Mouse (Mus musculus) Patski (cell line): ENCODE results near the gene Gm20388. TPM values are rescaled to one million over a fixed set of nuclear protein-coding genes. Genes with fewer than 3 reads are reported as not detected.
A peak's percentile ranks its signal among the peaks of the same experiment; 100 is the strongest.

ENCODE experiments used
- ATAC-seq: fragments of 100-300 bp; one replicate; pipeline ENCODE4 v1.8.0; 2021
- CTCF ChIA-PET: fragments of 350-600 bp; sonication (Branson Sonifier 250); formaldehyde crosslinking; loops from one replicate; lab custom pipeline; 2022; ENCODE audit warnings: inconsistent platforms; lab: Charles Lee
- POLR2A ChIA-PET: fragments of 350-600 bp; sonication (Branson Sonifier 250); formaldehyde crosslinking; loops from one replicate; lab custom pipeline; 2022; ENCODE audit warnings: antibody characterized with exemption, inconsistent platforms; lab: Charles Lee
- DNase-seq: peaks from one replicate; pipeline ENCODE4 v3.0.0-alpha.2; 2011; ENCODE audit warnings: low read depth, low spot score
- H3K27me3 ChIP-seq: fragments of 371-371 bp; one replicate; pipeline ENCODE4 v1.5.1; 2021
- CTCF ChIP-seq: fragments of 100-300 bp; IDR thresholded peaks from one replicate; pipeline ENCODE4 v1.5.1; 2021
- in situ Hi-C: fragments of 300-500 bp; cut with MboI; formaldehyde crosslinking; loops from 3 replicates; pipeline ENCODE4 v1.11.1; 2018; ENCODE audit warnings: low pct_unique_long_range_greater_than_20kb, mixed read lengths
- polyA plus RNA-seq: library from polyadenylated mRNA; unstranded; gene quantifications from one replicate; pipeline ENCODE4 v1.2.3, GENCODE M21; 2021

The Gm20388 gene
- polyA plus RNA-seq, 1 experiment from 2014 or later = 86.7 TPM

- DNase-seq (no peak), ATAC-seq (no peak)
- in situ Hi-C loops = no loop called here
- H3K27me3 ChIP-seq = no peaks in the 10 kb centered on the region
- ChIA-PET POLR2A (interaction anchor here (0.5 kb wide), 1 partner anchor 607 kb away, joined by 3 read pairs; no protein-coding TSS in a partner anchor), CTCF (interaction anchor here (1.2 to 2.0 kb wide), 2 partner anchors 8 to 23 kb away, joined by 3 to 5 read pairs; no protein-coding TSS in a partner anchor)
- no peak for TF ChIP-seq CTCF
Measured at GRCm38 (mm10) chr8:124376406-124376805, 4465.8 kb downstream of the Gm20388 start.

DNA sequence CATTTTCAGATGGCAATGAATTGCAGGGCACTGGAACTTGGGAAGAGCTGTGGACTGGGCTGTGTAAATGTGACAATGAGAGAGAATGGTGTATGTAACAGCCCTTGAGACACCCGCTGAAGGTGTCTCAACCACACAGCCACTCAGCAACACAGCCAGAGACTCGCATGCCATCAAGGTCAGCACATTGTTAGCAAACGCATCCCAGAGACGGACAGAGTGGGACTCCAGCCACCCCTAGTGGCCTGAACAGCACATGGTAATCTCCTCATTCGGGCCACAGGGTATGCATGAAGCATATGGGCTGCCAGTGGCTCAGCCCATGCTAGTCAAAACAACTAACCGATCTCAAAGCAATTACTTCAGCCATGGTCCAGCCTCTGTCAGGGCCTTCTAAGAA lies 4468.6 kb downstream of the Gm20388 start:
- no peak for TF ChIP-seq CTCF
- POLR2A ChIA-PET = no interaction called here
- DNase-seq (no peak), ATAC-seq (no peak)
- in situ Hi-C loops = no loop called here
- no peaks in the 10 kb centered on the region for H3K27me3 ChIP-seq
- CTCF ChIA-PET = interaction anchor here (1.4 kb wide), 1 partner anchor 11 kb away, joined by 3 read pairs; no protein-coding TSS in a partner anchor

- POLR2A ChIA-PET = no interaction called here
- no peak for DNase-seq
- TF ChIP-seq CTCF = no peak
- in situ Hi-C loops = no loop called here
- no peaks in the 10 kb centered on the region for H3K27me3 ChIP-seq
- CTCF ChIA-PET = no interaction called here
- no peak for ATAC-seq
Measured at GRCm38 (mm10) chr8:124382235-124382634, 4471.6 kb downstream of the Gm20388 start.

- H3K27me3 ChIP-seq = no peaks in the 10 kb centered on the region
- ChIA-PET POLR2A (no interaction called here), CTCF (no interaction called here)
- in situ Hi-C loops = no loop called here
- ATAC-seq (no peak), DNase-seq (no peak)
- TF ChIP-seq CTCF = no peak
Measured at GRCm38 (mm10) chr8:124384336-124384735, 4473.7 kb downstream of the Gm20388 start.

GRCm38 (mm10) chr8:124386225-124386899 lies 4475.7 kb downstream of the Gm20388 start:
- ATAC-seq (peak; percentile 67), DNase-seq (peak; percentile 78)
- no peaks in the 10 kb centered on the region for H3K27me3 ChIP-seq
- ChIA-PET CTCF (interaction anchor here (1.0 to 1.8 kb wide), 2 partner anchors 12 to 19 kb away, joined by 3 to 4 read pairs; no protein-coding TSS in a partner anchor), POLR2A (interaction anchor here (2.3 kb wide), 1 partner anchor 9 kb away, joined by 6 read pairs; no protein-coding TSS in a partner anchor)
- no peak for TF ChIP-seq CTCF
- in situ Hi-C loops = no loop called here

GRCm38 (mm10) chr8:124389495-124389894 lies 4478.9 kb downstream of the Gm20388 start:
- DNase-seq = no peak
- in situ Hi-C loops = no loop called here
- H3K27me3 ChIP-seq = no peaks in the 10 kb centered on the region
- ChIA-PET POLR2A (interaction anchor here (1.3 kb wide), 1 partner anchor 8 kb away, joined by 4 read pairs; no protein-coding TSS in a partner anchor), CTCF (interaction anchor here (1.0 to 1.5 kb wide), 2 partner anchors 9 kb away, joined by 3 to 8 read pairs; no protein-coding TSS in a partner anchor)
- no peak for TF ChIP-seq CTCF
- ATAC-seq = no peak

GRCm38 (mm10) chr8:124391191-124391590 lies 4480.6 kb downstream of the Gm20388 start:
- TF ChIP-seq CTCF = no peak
- in situ Hi-C loops = loop anchor here (10.0 kb wide), 1 partner anchor 284 kb away; no protein-coding TSS in a partner anchor

GRCm38 (mm10) chr8:124392271-124393012 lies 4481.8 kb downstream of the Gm20388 start:
- no peak for TF ChIP-seq CTCF
- ChIA-PET POLR2A (interaction anchor here (1.0 kb wide), 1 partner anchor 366 kb away, joined by 3 read pairs; no protein-coding TSS in a partner anchor), CTCF (interaction anchor here (1.3 kb wide), 1 partner anchor 12 kb away, joined by 3 read pairs; no protein-coding TSS in a partner anchor)
- ATAC-seq (no peak), DNase-seq (no peak)
- in situ Hi-C loops = loop anchor here (10.0 kb wide), 1 partner anchor 282 kb away; no protein-coding TSS in a partner anchor
- H3K27me3 ChIP-seq = no peaks in the 10 kb centered on the region

More at GRCm38 (mm10) chr8:124391191-124391590, 4480.6 kb downstream of the Gm20388 start:
- H3K27me3 ChIP-seq = no peaks in the 10 kb centered on the region
- DNase-seq (no peak), ATAC-seq (no peak)
- ChIA-PET POLR2A (no interaction called here), CTCF (no interaction called here)

GRCm38 (mm10) chr8:124393013-124393412 lies 4482.4 kb downstream of the Gm20388 start:
- POLR2A ChIA-PET = interaction anchor here (1.0 kb wide), 1 partner anchor 366 kb away, joined by 3 read pairs; no protein-coding TSS in a partner anchor

GRCm38 (mm10) chr8:124393927-124394326 lies 4483.3 kb downstream of the Gm20388 start:
- DNase-seq (no peak), ATAC-seq (no peak)
- no peaks in the 10 kb centered on the region for H3K27me3 ChIP-seq
- in situ Hi-C loops = loop anchor here (10.0 kb wide), 1 partner anchor 281 kb away; no protein-coding TSS in a partner anchor
- no peak for TF ChIP-seq CTCF
- POLR2A ChIA-PET = no interaction called here
- CTCF ChIA-PET = interaction anchor here (1.3 kb wide), 1 partner anchor 10 kb away, joined by 3 read pairs; no protein-coding TSS in a partner anchor

More at GRCm38 (mm10) chr8:124393013-124393412, 4482.4 kb downstream of the Gm20388 start:
- no peak for TF ChIP-seq CTCF
- in situ Hi-C loops = loop anchor here (10.0 kb wide), 1 partner anchor 282 kb away; no protein-coding TSS in a partner anchor
- H3K27me3 ChIP-seq = no peaks in the 10 kb centered on the region
- ATAC-seq (no peak), DNase-seq (no peak)
- CTCF ChIA-PET = interaction anchor here (1.3 kb wide), 1 partner anchor 11 kb away, joined by 3 read pairs; no protein-coding TSS in a partner anchor
